Comparison of ENCODE assay signal across 10 mouse cellular contexts in the genomic region with DNA sequence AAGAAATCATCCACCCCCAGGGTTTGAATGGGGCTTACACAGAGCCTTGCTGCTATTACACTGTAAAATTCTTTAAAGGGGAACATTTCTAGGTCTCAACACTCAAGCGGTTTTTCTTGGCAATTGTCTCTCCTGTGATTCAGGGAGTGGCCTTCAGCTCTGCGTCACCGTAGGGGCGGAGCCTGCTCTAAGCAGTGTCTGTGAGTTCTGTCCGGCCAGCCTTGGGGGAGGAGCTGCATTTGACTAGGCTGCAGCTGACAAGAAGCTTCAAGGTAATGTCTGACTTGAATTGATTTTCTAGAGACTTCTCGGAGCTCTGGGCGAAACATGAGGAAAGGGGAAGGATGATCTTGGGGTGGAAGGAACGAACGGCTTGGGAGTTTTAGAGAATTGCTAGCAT. TPM values are rescaled to one million over a fixed set of nuclear protein-coding genes. Genes with fewer than 3 reads are reported as not detected.
DNase-seq lines count a peak whose midpoint lies in the region; ATAC-seq and TF ChIP-seq lines count a peak whose summit lies in the region.
"Had no signal": no experiment of that assay in that cellular context is flagged by ENCODE, and none has a peak within 500 bp of the region (broad histone marks: within the 10 kb centered on the region; RNA-seq: fewer than 3 reads in every experiment).

No protein-coding gene starts in this region.

- H3K4me1 ChIP-seq in CH12.LX (ENCODE audit: control insufficient read depth in 1 of 2, insufficient read depth in 2 of 2), result no peaks in the 10 kb centered on the region
- no peaks in the 10 kb centered on the region for H3K4me1 ChIP-seq in forebrain, embryonic 12.5 days
- no peaks in the 10 kb centered on the region for H3K4me1 ChIP-seq in heart, postnatal 0 days (ENCODE audit: control insufficient read depth, insufficient read depth)

- dilution Hi-C loops in CH12.LX (cut with MboI; ENCODE audit: extremely low pct_ligation_motif_present, extremely low pct_unique_long_range_greater_than_20kb, low sequenced_read_pairs), result no loop called here

- no peak for TF ChIP-seq CTCF in CH12.LX (conservative IDR thresholded peaks at IDR 0.05 in 1 of 2, IDR thresholded peaks at IDR 0.05 in 1 of 2; ENCODE audit: low read depth in 2 of 2, low read length in 2 of 2)
- no peak for TF ChIP-seq CTCF in heart, postnatal 0 days (IDR thresholded peaks at IDR 0.05; ENCODE audit: low read depth)

- no peaks in the 10 kb centered on the region for H3K9me3 ChIP-seq in CH12.LX (replicated peaks; ENCODE audit: low read length)
- H3K9me3 ChIP-seq in forebrain, embryonic 12.5 days, result no peaks in the 10 kb centered on the region
- H3K9me3 ChIP-seq in heart, postnatal 0 days (replicated peaks; ENCODE audit: control insufficient read depth, low read length), result no peaks in the 10 kb centered on the region

- H3K36me3 ChIP-seq in CH12.LX (replicated peaks in 1 of 2; ENCODE audit: control insufficient read depth in 1 of 2, insufficient read depth in 1 of 2, low read length in 1 of 2), result peaks cover 0 to 6% of the 10 kb centered on the region in 2 experiments
- H3K36me3 ChIP-seq in forebrain, embryonic 12.5 days (replicated peaks), result no peaks in the 10 kb centered on the region
- H3K36me3 ChIP-seq in heart, postnatal 0 days (replicated peaks; ENCODE audit: control insufficient read depth, insufficient read depth, low read length), result 0 out of 2 replicates have a peak, but pooled peaks cover 5% of the 10 kb centered on the region

- no peaks in the 10 kb centered on the region for H3K79me2 ChIP-seq in CH12.LX (replicated peaks; ENCODE audit: control insufficient read depth, extremely low read depth, insufficient read depth, poor library complexity, severe bottlenecking)

- no peak for TF ChIP-seq POLR2A in CH12.LX (IDR thresholded peaks at IDR 0.05; ENCODE audit: low read depth, low read length)

- ATAC-seq in forebrain, embryonic 12.5 days (ENCODE audit: low FRiP score), result peak; percentile 89
- peak; percentile 88 for ATAC-seq in heart, postnatal 0 days (ENCODE audit: insufficient read depth, low read depth)
- ATAC-seq in activated CD4-positive, CD25-positive, alpha-beta regulatory T cell, adult 4 months, result no peak

- no peak for TF ChIP-seq RAD21 in CH12.LX (IDR thresholded peaks at IDR 0.05; ENCODE audit: low read depth, low read length)

- H3K4me3 ChIP-seq in CH12.LX (replicated peaks in 1 of 3; ENCODE audit: low read depth in 2 of 3, low read length in 2 of 3, poor library complexity in 1 of 3), result peak overlapping the region in 2 of 3 experiments; percentile 21 to 33
- no peak overlapping the region for H3K4me3 ChIP-seq in forebrain, embryonic 12.5 days (replicated peaks)
- H3K4me3 ChIP-seq in heart, postnatal 0 days (ENCODE audit: low read depth, low read length), result peak overlapping the region; percentile 9; the same call in 1 of the 2 replicates

- no peak overlapping the region for H3K9ac ChIP-seq in CH12.LX (ENCODE audit: insufficient read depth, low read depth)
- H3K9ac ChIP-seq in forebrain, embryonic 12.5 days, result no peak overlapping the region
- no peak overlapping the region for H3K9ac ChIP-seq in heart, postnatal 0 days (replicated peaks; ENCODE audit: low read depth, low read length)

- peak overlapping the region; percentile 22; the same call in 1 of the 2 replicates for H3K4me2 ChIP-seq in CH12.LX (ENCODE audit: insufficient read depth, low read depth, poor library complexity, severe bottlenecking)
- H3K4me2 ChIP-seq in forebrain, embryonic 12.5 days, result peak overlapping the region; percentile 25
- H3K4me2 ChIP-seq in heart, postnatal 0 days (ENCODE audit: low read depth, low read length), result peak overlapping the region; percentile 37

- WGBS in forebrain, embryonic 12.5 days, result 46% methylated on average over 9 of the region's 9 CpGs
- 42% methylated on average over 9 of the region's 9 CpGs for WGBS in heart, postnatal 0 days

- in situ Hi-C loops in CH12.LX (cut with MboI; ENCODE audit: low pct_ligation_motif_present, low pct_unique_long_range_greater_than_20kb, low sequenced_read_pairs), result no loop called here

- TF ChIP-seq EP300 in CH12.LX (IDR thresholded peaks at IDR 0.05; ENCODE audit: low read length), result no peak
- no peak for TF ChIP-seq EP300 in heart, postnatal 0 days (IDR thresholded peaks at IDR 0.05; ENCODE audit: low read depth)

- no peaks in the 10 kb centered on the region for H3K27me3 ChIP-seq in CH12.LX (replicated peaks)
- H3K27me3 ChIP-seq in forebrain, embryonic 12.5 days, result peaks cover 3% of the 10 kb centered on the region; the same call in 1 of the 2 replicates
- no peaks in the 10 kb centered on the region for H3K27me3 ChIP-seq in heart, postnatal 0 days (ENCODE audit: control insufficient read depth, insufficient read depth, low read length)

- DNase-seq in CH12.LX (ENCODE audit: extremely low read depth), result peak; percentile 79
- DNase-seq in adrenal gland, postnatal 25 days, result peak; percentile 76
- DNase-seq in heart, postnatal 0 days (ENCODE audit: low spot score), result peak; percentile 77
- peak; percentile 82 for DNase-seq in kidney, postnatal 14 days
- peak; percentile 63 for DNase-seq in lung, postnatal 14 days
- peak; percentile 16 for DNase-seq in right cerebral cortex, postnatal 14 days

- H3K27ac ChIP-seq in CH12.LX (ENCODE audit: insufficient read depth, low read depth), result no peak overlapping the region
- H3K27ac ChIP-seq in forebrain, embryonic 12.5 days, result no peak overlapping the region
- no peak overlapping the region for H3K27ac ChIP-seq in heart, postnatal 0 days (ENCODE audit: low read depth)

TF ChIP-seq in CH12.LX, 34 proteins besides CTCF, POLR2A, EP300 and RAD21:
- TF ChIP-seq TBP (conservative IDR thresholded peaks at IDR 0.05; ENCODE audit: low read depth, low read length), result 0 out of 2 replicates have a peak, but pooled peaks have one; percentile 37
- no peak for TF ChIP-seq JUND (conservative IDR thresholded peaks at IDR 0.05; ENCODE audit: low read depth, low read length)

RNA-seq across cellular contexts. Expression of a gene that starts 21.3 kb away (rescaled TPM):
- total RNA-seq in CH12.LX (2012; rRNA removed) (3.7 and 3.9 TPM in 2 replicates), CH12.LX (2014; rRNA removed) (15.0 and 15.5 TPM in 2 replicates)
- 4.4 and 4.5 TPM in 2 replicates for polyA plus RNA-seq in CH12.LX (2012; ENCODE audit: insufficient read length, low read depth)
- 3.1 and 4.5 TPM in 2 replicates for total RNA-seq in adrenal gland, postnatal 25 days (2021)
- 13.7 and 13.8 TPM in 2 replicates for polyA plus RNA-seq in forebrain, embryonic 12.5 days (2016; fragmentation: Nextera tagmentation; extraction: Ambion mirVana)
- total RNA-seq in heart, postnatal 0 days (2014; rRNA removed; ENCODE audit: low replicate concordance), result 8.4 and 12.2 TPM in 2 replicates
- 16.0 and 16.9 TPM in 2 replicates for polyA plus RNA-seq in heart, postnatal 0 days (2015; fragmentation: Nextera tagmentation; extraction: Ambion mirVana)
- polyA plus RNA-seq in activated CD4-positive, CD25-positive, alpha-beta regulatory T cell, adult 4 months (2017; shearing (Covaris generic)), result not detected

RNA-seq across cellular contexts. Expression of a gene that starts 52.1 kb away (rescaled TPM):
- total RNA-seq in CH12.LX (2012; rRNA removed), result 0.17 TPM in 1 of 2 replicates, not detected in the other
- total RNA-seq in CH12.LX (2014; rRNA removed), result not detected in 2 replicates
- not detected in 2 replicates for polyA plus RNA-seq in CH12.LX (2012; ENCODE audit: insufficient read length, low read depth)
- not detected in 2 replicates for total RNA-seq in adrenal gland, postnatal 25 days (2021)
- polyA plus RNA-seq in forebrain, embryonic 12.5 days (2016; fragmentation: Nextera tagmentation; extraction: Ambion mirVana), result not detected in 2 replicates
- not detected in 2 replicates for total RNA-seq in heart, postnatal 0 days (2014; rRNA removed; ENCODE audit: low replicate concordance)
- not detected in 2 replicates for polyA plus RNA-seq in heart, postnatal 0 days (2015; fragmentation: Nextera tagmentation; extraction: Ambion mirVana)
- polyA plus RNA-seq in activated CD4-positive, CD25-positive, alpha-beta regulatory T cell, adult 4 months (2017; shearing (Covaris generic)), result not detected
- total RNA-seq: adrenal gland, postnatal 4 days; left cerebral cortex, postnatal 25 days had no signal

Comparison
In these comparisons a context has a peak if more than half of its experiments do, and no peak if none do; other contexts are left out.
1. DNase-seq: peak in every context shown above with its lines; median percentile 82 in kidney, postnatal 14 days; 79 in CH12.LX; 77 in heart, postnatal 0 days; 76 in adrenal gland, postnatal 25 days; 63 in lung, postnatal 14 days; 16 in right cerebral cortex, postnatal 14 days.